Mouse (Mus musculus): Measurements from ENCODE around the gene Acbd5. TPM values are rescaled to one million over a fixed set of nuclear protein-coding genes. Genes with fewer than 3 reads are reported as not detected.

Acbd5 gene
- total and polyA plus RNA-seq, 3 experiments, result 6.3 to 6.5 TPM; not detected in 1

- Histone ChIP-seq H3K79me2 (ENCODE audit: control insufficient read depth, insufficient read depth, low read length, poor library complexity) (no peaks in the 10 kb centered on the region), H3K4me1 (ENCODE audit: control insufficient read depth in 1 of 2, insufficient read depth in 2 of 2, low read length in 2 of 2) (0 out of 4 replicates have a peak, but pooled peaks cover 0 to 5% of the 10 kb centered on the region in 2 experiments), H3K27me3 (ENCODE audit: control insufficient read depth in 1 of 2, insufficient read depth in 2 of 2, low read length in 2 of 2) (peaks cover 0 to 2% of the 10 kb centered on the region in 2 experiments; a peak in 2 of 4 replicates), H3K9me3 (replicated peaks; ENCODE audit: insufficient read depth, low read length) (no peaks in the 10 kb centered on the region), H3K4me3 (ENCODE audit: control insufficient read depth in 1 of 2, insufficient read depth in 1 of 2, low read depth in 2 of 2, low read length in 2 of 2) (no peak overlapping the region), H3K27ac (ENCODE audit: control insufficient read depth, low read depth, low read length) (no peak overlapping the region), H3K9ac (ENCODE audit: control insufficient read depth, low read depth, low read length, poor library complexity, severe bottlenecking) (no peak overlapping the region), H3K36me3 (ENCODE audit: control insufficient read depth in 1 of 2, insufficient read depth in 2 of 2, low read length in 2 of 2) (no peaks in the 10 kb centered on the region; a peak in 1 of 4 replicates)
- no peak for TF ChIP-seq CHD2 (IDR thresholded peaks at IDR 0.05; ENCODE audit: low read length)
- no peak for TF ChIP-seq GABPA (IDR thresholded peaks at IDR 0.05; ENCODE audit: low read depth, low read length)
- TF ChIP-seq ELF1 (IDR thresholded peaks at IDR 0.05; ENCODE audit: low read depth, low read length), result no peak
- TF ChIP-seq NELFE (IDR thresholded peaks at IDR 0.05; ENCODE audit: low read depth, low read length), result no peak
- TF ChIP-seq MEF2A (IDR thresholded peaks at IDR 0.05; ENCODE audit: extremely low read depth, insufficient replicate concordance, low read depth, low read length, poor library complexity, severe bottlenecking), result no peak
- TF ChIP-seq POLR2AphosphoS2 (IDR thresholded peaks at IDR 0.05; ENCODE audit: low read length), result no peak
- TF ChIP-seq GATA1 (IDR thresholded peaks at IDR 0.05; ENCODE audit: low read depth, low read length), result no peak
- TF ChIP-seq MAFK (IDR thresholded peaks at IDR 0.05; ENCODE audit: borderline replicate concordance, low read depth, low read length), result no peak
- TF ChIP-seq POLR2AphosphoS5 (IDR thresholded peaks at IDR 0.05; ENCODE audit: borderline replicate concordance, low read depth, low read length), result no peak
- TF ChIP-seq ETS1 (IDR thresholded peaks at IDR 0.05; ENCODE audit: low read depth, low read length), result no peak
- TF ChIP-seq MXI1 (IDR thresholded peaks at IDR 0.05; ENCODE audit: low read depth, low read length), result no peak
- no peak for TF ChIP-seq ZMIZ1 (IDR thresholded peaks at IDR 0.05; ENCODE audit: low read depth, low read length)
- no peak for TF ChIP-seq POLR2A (IDR thresholded peaks at IDR 0.05; ENCODE audit: control insufficient read depth in 1 of 2, insufficient read depth in 1 of 2, low read depth in 1 of 2, low read length in 2 of 2, poor library complexity in 1 of 2)
- TF ChIP-seq E2F4 (IDR thresholded peaks at IDR 0.05; ENCODE audit: borderline replicate concordance, low read depth, low read length), result no peak
- no peak for TF ChIP-seq MAX (IDR thresholded peaks at IDR 0.05; ENCODE audit: low read length)
- TF ChIP-seq TCF12 (IDR thresholded peaks at IDR 0.05; ENCODE audit: low read depth, low read length), result no peak
- no peak for DNase-seq (ENCODE audit: low read depth, low spot score)
Observed at GRCm38 (mm10) chr2:23052523-23052922, 15.4 kb upstream of the Acbd5 start.

- H3K79me2 ChIP-seq (ENCODE audit: control insufficient read depth, insufficient read depth, low read length, poor library complexity), result no peaks in the 10 kb centered on the region; the same call in 1 of the 2 replicates
- peaks cover 0 to 2% of the 10 kb centered on the region in 2 experiments; a peak in 2 of 4 replicates for H3K36me3 ChIP-seq (ENCODE audit: control insufficient read depth in 1 of 2, insufficient read depth in 2 of 2, low read length in 2 of 2)
- peak overlapping the region; percentile 83 for H3K9ac ChIP-seq (ENCODE audit: control insufficient read depth, low read depth, low read length, poor library complexity, severe bottlenecking)
- peak overlapping the region; percentile 60 to 91 for H3K4me3 ChIP-seq (ENCODE audit: control insufficient read depth in 1 of 2, insufficient read depth in 1 of 2, low read depth in 2 of 2, low read length in 2 of 2)
- no peak for TF ChIP-seq UBTF (IDR thresholded peaks at IDR 0.05; ENCODE audit: borderline replicate concordance, insufficient read depth, low read depth, low read length)
- TF ChIP-seq MYC (IDR thresholded peaks at IDR 0.05; ENCODE audit: low read depth, low read length), result peak; percentile 15
- no peak for TF ChIP-seq ETS1 (IDR thresholded peaks at IDR 0.05; ENCODE audit: low read depth, low read length)
- no peak for TF ChIP-seq TAL1 (IDR thresholded peaks at IDR 0.05; ENCODE audit: low read length)
- TF ChIP-seq POLR2AphosphoS2 (IDR thresholded peaks at IDR 0.05; ENCODE audit: low read length), result no peak
- TF ChIP-seq GABPA (IDR thresholded peaks at IDR 0.05; ENCODE audit: low read depth, low read length), result no peak
- no peaks in the 10 kb centered on the region for H3K9me3 ChIP-seq (replicated peaks; ENCODE audit: insufficient read depth, low read length)
- DNase-seq (ENCODE audit: low read depth, low spot score), result no peak
- peak overlapping the region; percentile 91 for H3K27ac ChIP-seq (ENCODE audit: control insufficient read depth, low read depth, low read length)
- no peaks in the 10 kb centered on the region for H3K27me3 ChIP-seq (ENCODE audit: control insufficient read depth in 1 of 2, insufficient read depth in 2 of 2, low read length in 2 of 2)
- peaks cover 2 to 4% of the 10 kb centered on the region in 2 experiments; a peak in 1 of 4 replicates for H3K4me1 ChIP-seq (ENCODE audit: control insufficient read depth in 1 of 2, insufficient read depth in 2 of 2, low read length in 2 of 2)
Observed at GRCm38 (mm10) chr2:23068370-23068737, 387 bp downstream of the Acbd5 start.

Measured in MEL (cell line).